Mouse (Mus musculus) olfactory bulb, adult 2 months (tissue): Measurements from ENCODE around the gene Odf2. TPM values are rescaled to one million over a fixed set of nuclear protein-coding genes. Genes with fewer than 3 reads are reported as not detected.

Experiments
- H3K27ac ChIP-seq: fragments of 200-500 bp; 2 replicates; pipeline ENCODE4 v1.5.1; 2012; ENCODE audit warnings: low read depth, low read length; ENCODE audit not compliant: insufficient read depth
- H3K4me1 ChIP-seq: fragments of 200-500 bp; 2 replicates; pipeline ENCODE4 v1.6.1; 2012; ENCODE audit warnings: low read length; ENCODE audit not compliant: control insufficient read depth, insufficient read depth
- H3K4me3 ChIP-seq: fragments of 200-500 bp; 2 replicates; pipeline ENCODE4 v1.5.1; 2012; ENCODE audit warnings: mild to moderate bottlenecking, low read depth, low read length, moderate library complexity; ENCODE audit not compliant: insufficient read depth
- CTCF ChIP-seq: fragments of 200-500 bp; IDR thresholded peaks from 2 replicates; pipeline ENCODE4 v1.5.1; 2012; ENCODE audit warnings: low read depth, mild to moderate bottlenecking, low read length, moderate library complexity; ENCODE audit not compliant: insufficient read depth
- POLR2A ChIP-seq: fragments of 200-500 bp; IDR thresholded peaks from 2 replicates; pipeline ENCODE4 v1.6.1; 2012; ENCODE audit warnings: mild to moderate bottlenecking, low read depth, low read length, moderate library complexity; ENCODE audit not compliant: insufficient read depth
- WGBS: fragments of 180-500 bp; shearing (Covaris S2); methylation state at CpG from one replicate; pipeline ENCODE4 v1.1.7; 2018; 5-methylcytosine and 5-hydroxymethylcytosine counted together
- polyA plus RNA-seq: library from polyadenylated mRNA; stranded (reverse); fragments of >200 nt; gene quantifications from 2 replicates; pipeline ENCODE4 v1.2.4, GENCODE M21; 2012; ENCODE audit warnings: low replicate concordance; ENCODE audit not compliant: missing spikeins, insufficient read depth, insufficient read length

Gene Odf2
- polyA plus RNA-seq, 1 experiment, result 472 TPM

GRCm38 (mm10) chr2:29849041-29849440 is 40.0 kb upstream of the Odf2 start:
- Histone ChIP-seq H3K27ac (no peak overlapping the region), H3K4me3 (no peak overlapping the region), H3K4me1 (0 out of 2 replicates have a peak, but pooled peaks cover 3% of the 10 kb centered on the region)
- TF ChIP-seq CTCF (no peak), POLR2A (no peak)
- 53% methylated on average over 8 of the region's 8 CpGs for WGBS

DNA sequence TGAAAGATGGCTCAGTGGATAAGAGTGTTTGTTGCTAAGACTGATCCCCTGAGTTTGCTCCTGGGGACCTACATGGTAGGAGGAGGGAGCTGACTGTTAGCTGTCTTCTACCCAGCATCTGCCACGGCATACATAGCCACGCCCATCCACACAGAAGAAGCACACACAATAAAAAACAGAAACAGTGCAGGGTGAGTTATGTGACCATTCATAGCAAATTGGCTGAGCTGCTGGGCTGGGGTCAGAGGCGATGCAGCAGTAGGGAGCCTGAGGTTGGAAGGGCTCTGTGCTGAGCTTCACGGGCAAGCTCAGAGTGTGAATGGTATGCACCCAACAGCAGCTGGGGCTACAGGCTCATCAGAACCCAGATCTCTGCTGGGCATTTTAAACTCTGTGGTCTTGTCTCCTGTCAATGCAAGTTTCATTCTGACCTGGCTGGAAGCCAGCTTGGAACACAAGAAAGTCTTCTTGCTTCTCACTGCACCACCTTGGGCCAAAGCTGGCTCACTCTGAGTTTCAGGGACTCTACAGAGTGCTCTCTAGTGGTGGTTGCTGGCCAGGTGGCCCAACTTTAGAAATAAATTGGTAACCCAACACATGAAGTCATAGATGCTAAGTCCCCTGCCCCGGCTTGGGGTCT is 39.1 kb upstream of the Odf2 start:
- no peak overlapping the region for H3K4me3 ChIP-seq
- 0 out of 2 replicates have a peak, but pooled peaks cover 3% of the 10 kb centered on the region for H3K4me1 ChIP-seq
- WGBS, result 53% methylated on average over 5 of the region's 5 CpGs
- no peak overlapping the region for H3K27ac ChIP-seq
- no peak for TF ChIP-seq POLR2A
- no peak for TF ChIP-seq CTCF

DNA sequence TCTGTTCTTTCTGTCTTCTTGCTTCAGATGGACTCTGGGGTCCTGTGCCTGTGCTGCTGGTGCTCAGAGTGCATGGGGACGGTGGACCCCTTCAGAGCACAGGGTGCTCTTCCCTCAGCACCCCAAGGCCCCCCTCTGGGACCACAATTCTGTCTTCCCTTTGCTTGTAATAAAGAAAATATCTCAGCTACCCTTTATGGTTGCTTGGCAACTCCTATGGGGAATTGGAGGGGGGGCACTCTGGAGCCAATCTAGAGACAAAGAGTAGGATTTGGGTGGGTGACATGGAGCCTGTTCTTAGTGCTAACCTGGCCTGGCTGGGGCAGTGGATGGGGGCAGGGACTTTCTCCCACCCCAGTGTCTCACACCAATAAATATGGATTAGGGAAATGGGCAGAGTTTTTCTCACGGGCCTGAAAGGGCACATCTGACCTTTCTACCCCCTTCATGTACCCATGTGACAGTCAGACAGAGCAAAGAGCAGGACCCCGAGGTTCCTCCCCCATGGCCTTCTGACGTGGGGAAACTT is 36.0 kb upstream of the Odf2 start:
- no peak overlapping the region for H3K4me3 ChIP-seq
- H3K4me1 ChIP-seq, result no peaks in the 10 kb centered on the region
- H3K27ac ChIP-seq, result no peak overlapping the region
- WGBS, result 38% methylated on average over 4 of the region's 4 CpGs
- TF ChIP-seq POLR2A, result no peak
- no peak for TF ChIP-seq CTCF

GRCm38 (mm10) chr2:29853736-29854135 is 35.3 kb upstream of the Odf2 start:
- H3K4me3 ChIP-seq, result no peak overlapping the region
- WGBS, result 61% methylated on average over 5 of the region's 5 CpGs
- H3K4me1 ChIP-seq, result no peaks in the 10 kb centered on the region
- no peak for TF ChIP-seq CTCF
- no peak overlapping the region for H3K27ac ChIP-seq

GRCm38 (mm10) chr2:29855585-29856210 is 33.3 kb upstream of the Odf2 start:
- TF ChIP-seq CTCF, result no peak
- TF ChIP-seq POLR2A, result no peak
- H3K27ac ChIP-seq, result no peak overlapping the region
- no peaks in the 10 kb centered on the region for H3K4me1 ChIP-seq
- 83% methylated on average over 10 of the region's 10 CpGs for WGBS
- H3K4me3 ChIP-seq, result no peak overlapping the region

- 31% methylated on average over 19 of the region's 19 CpGs for whole genome bisulfite sequencing
- Histone ChIP-seq H3K4me1 (no peaks in the 10 kb centered on the region), H3K4me3 (no peak overlapping the region), H3K27ac (no peak overlapping the region)
- TF ChIP-seq POLR2A (no peak), CTCF (no peak)
Measured at GRCm38 (mm10) chr2:29856451-29857260, 32.4 kb upstream of the Odf2 start.

GRCm38 (mm10) chr2:29857341-29857740 is 31.7 kb upstream of the Odf2 start:
- Histone ChIP-seq H3K4me1 (no peaks in the 10 kb centered on the region), H3K4me3 (no peak overlapping the region), H3K27ac (no peak overlapping the region)
- TF ChIP-seq POLR2A (no peak), CTCF (no peak)
- WGBS, result 40% methylated on average over 2 of the region's 2 CpGs

DNA sequence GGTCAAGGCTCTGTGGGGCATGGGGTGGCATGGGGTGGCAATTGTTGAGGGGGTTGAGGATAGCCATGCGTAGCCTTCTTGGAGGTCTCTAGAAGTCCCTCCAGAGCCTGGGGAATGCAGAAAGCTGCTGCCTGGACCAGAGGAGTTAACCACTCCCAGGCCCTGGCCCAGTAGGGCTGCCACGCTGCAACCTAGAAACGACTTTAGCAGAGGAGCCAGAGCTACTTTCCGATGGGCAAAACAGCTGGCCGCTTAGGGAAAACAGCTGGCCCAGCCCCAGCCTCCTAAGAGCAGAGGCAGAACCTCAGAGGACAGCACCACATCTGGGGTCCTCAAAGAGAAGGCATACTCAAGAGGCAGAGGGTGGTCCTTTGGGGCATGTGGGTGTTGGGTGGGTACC is 31.1 kb upstream of the Odf2 start:
- Histone ChIP-seq H3K4me1 (no peaks in the 10 kb centered on the region), H3K27ac (no peak overlapping the region), H3K4me3 (no peak overlapping the region)
- 80% methylated on average over 5 of the region's 5 CpGs for WGBS
- TF ChIP-seq CTCF (no peak), POLR2A (no peak)
